Mouse (Mus musculus): Measurements from ENCODE around the gene F2rl2. TPM values are rescaled to one million over a fixed set of nuclear protein-coding genes. Genes with fewer than 3 reads are reported as not detected.

The F2rl2 gene
- polyA plus RNA-seq, 1 experiment from 2014 or later: 1.7 TPM

GRCm38 (mm10) chr13:95712054-95712453 lies 15.4 kb downstream of the F2rl2 start:
- Histone ChIP-seq H3K27ac (no peak overlapping the region), H3K4me1 (no peaks in the 10 kb centered on the region), H3K4me2 (replicated peaks) (no peak overlapping the region), H3K27me3 (replicated peaks) (no peaks in the 10 kb centered on the region), H3K36me3 (no peaks in the 10 kb centered on the region), H3K4me3 (no peak overlapping the region), H3K9me3 (no peaks in the 10 kb centered on the region), H3K9ac (no peak overlapping the region)
- ATAC-seq (ENCODE audit: low FRiP score, low read depth): no peak

GRCm38 (mm10) chr13:95712570-95713268 lies 16.1 kb downstream of the F2rl2 start:
- Histone ChIP-seq H3K4me2 (replicated peaks) (no peak overlapping the region), H3K27ac (no peak overlapping the region), H3K36me3 (no peaks in the 10 kb centered on the region), H3K4me1 (no peaks in the 10 kb centered on the region), H3K9me3 (no peaks in the 10 kb centered on the region), H3K4me3 (no peak overlapping the region), H3K27me3 (replicated peaks) (no peaks in the 10 kb centered on the region), H3K9ac (no peak overlapping the region)
- 91% methylated on average over 9 of the region's 9 CpGs for WGBS
- no peak for ATAC-seq (ENCODE audit: low FRiP score, low read depth)

DNA sequence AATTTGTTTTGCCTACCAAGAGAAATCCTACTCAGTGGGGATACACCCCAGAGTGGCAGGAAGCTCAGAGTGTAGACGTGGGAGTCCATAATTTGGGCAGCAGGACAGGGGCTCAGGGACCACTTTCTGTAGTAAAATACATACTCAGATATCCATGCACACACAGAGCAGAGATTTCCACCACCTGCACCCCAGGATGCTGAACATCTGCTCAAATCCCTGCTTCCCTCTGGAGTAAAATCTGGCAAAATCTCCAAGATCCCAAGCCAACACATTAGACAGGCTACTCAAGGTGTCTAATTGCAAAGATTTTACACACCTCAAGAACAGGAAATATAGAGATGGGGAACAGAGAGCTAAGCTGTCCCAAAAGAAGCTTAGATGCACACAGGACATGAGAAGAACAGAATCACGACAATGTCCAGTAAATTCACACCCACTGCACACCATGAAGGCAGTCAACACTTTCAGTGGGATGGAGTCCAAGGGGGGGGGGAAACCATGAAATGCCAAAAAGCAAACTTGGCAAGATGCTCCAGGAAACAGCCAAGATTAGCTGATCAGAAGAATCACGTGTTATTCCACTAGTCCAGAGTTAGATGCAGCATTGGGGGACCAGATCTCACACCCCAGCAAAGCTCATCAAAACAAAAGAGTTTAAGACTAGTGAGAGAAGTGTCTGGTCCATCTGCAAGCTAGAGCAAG lies 17.8 kb downstream of the F2rl2 start:
- no peaks in the 10 kb centered on the region for H3K27me3 ChIP-seq (replicated peaks)
- H3K9me3 ChIP-seq: no peaks in the 10 kb centered on the region
- H3K27ac ChIP-seq: no peak overlapping the region
- no peak overlapping the region for H3K4me2 ChIP-seq (replicated peaks)
- ATAC-seq (ENCODE audit: low FRiP score, low read depth): no peak
- H3K9ac ChIP-seq: no peak overlapping the region
- no peaks in the 10 kb centered on the region for H3K36me3 ChIP-seq
- whole genome bisulfite sequencing: 74% methylated on average over 3 of the region's 3 CpGs
- no peaks in the 10 kb centered on the region for H3K4me1 ChIP-seq
- H3K4me3 ChIP-seq: no peak overlapping the region

- H3K9me3 ChIP-seq: no peaks in the 10 kb centered on the region
- H3K4me2 ChIP-seq (replicated peaks): no peak overlapping the region
- WGBS: 77% methylated on average over 4 of the region's 4 CpGs
- no peaks in the 10 kb centered on the region for H3K27me3 ChIP-seq (replicated peaks)
- no peak overlapping the region for H3K4me3 ChIP-seq
- no peak for ATAC-seq (ENCODE audit: low FRiP score, low read depth)
- H3K9ac ChIP-seq: no peak overlapping the region
- no peak overlapping the region for H3K27ac ChIP-seq
- no peaks in the 10 kb centered on the region for H3K4me1 ChIP-seq
- H3K36me3 ChIP-seq: no peaks in the 10 kb centered on the region
Observed at GRCm38 (mm10) chr13:95715356-95715755, 18.7 kb downstream of the F2rl2 start.

DNA sequence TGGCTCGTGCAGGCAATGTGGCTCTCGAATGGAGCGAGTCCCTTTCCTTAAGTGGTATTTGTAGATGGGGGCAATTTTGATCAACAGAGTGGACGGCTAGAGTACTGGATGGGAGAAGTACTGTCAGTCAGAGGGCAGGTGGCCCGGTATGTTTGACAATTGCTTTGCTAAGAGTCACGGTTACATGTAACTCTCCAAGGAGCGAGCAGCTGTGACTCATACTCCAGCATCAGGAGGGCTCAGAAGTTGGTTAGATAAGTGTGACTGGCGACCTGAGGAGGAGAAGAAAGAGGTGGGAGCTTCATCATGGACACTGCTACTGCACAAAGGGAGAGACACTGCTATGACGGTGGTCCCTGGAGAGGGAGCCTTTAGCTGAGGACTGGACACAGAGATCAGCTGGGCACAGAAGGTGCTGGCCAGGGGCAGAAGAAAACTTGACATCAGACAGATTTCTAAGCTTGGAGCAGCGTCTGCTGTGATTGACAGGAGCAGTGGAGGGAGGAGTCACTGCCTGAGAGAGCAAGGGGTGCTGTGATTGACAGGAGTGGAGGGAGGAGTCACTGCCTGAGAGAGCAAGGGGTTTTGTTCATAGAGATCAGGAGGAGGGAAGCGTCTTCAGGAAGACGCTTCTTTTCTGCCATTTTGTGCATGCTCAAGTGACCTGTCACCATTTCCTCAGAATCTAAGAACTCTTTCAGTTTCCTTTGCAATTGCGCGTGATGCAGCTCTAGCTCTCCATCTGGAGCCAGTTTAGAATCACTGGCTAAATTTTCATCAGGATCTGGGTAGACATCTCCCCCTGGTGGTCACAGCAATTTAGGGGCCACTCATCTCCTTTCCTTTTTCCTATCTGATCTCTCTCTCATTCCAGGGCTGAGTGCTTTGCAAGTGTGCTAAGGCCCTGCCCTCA lies 22.9 kb downstream of the F2rl2 start:
- ATAC-seq (ENCODE audit: low FRiP score, low read depth): 0 out of 2 replicates have a peak, but pooled peaks have one; percentile 17
- no peak overlapping the region for H3K4me3 ChIP-seq
- WGBS: 61% methylated on average over 14 of the region's 14 CpGs
- no peaks in the 10 kb centered on the region for H3K9me3 ChIP-seq
- no peaks in the 10 kb centered on the region for H3K36me3 ChIP-seq
- H3K27me3 ChIP-seq (replicated peaks): no peaks in the 10 kb centered on the region
- no peak overlapping the region for H3K27ac ChIP-seq
- H3K4me2 ChIP-seq (replicated peaks): peak overlapping the region; percentile 28; the same call in 1 of the 2 replicates
- H3K4me1 ChIP-seq: no peaks in the 10 kb centered on the region
- H3K9ac ChIP-seq: no peak overlapping the region

DNA sequence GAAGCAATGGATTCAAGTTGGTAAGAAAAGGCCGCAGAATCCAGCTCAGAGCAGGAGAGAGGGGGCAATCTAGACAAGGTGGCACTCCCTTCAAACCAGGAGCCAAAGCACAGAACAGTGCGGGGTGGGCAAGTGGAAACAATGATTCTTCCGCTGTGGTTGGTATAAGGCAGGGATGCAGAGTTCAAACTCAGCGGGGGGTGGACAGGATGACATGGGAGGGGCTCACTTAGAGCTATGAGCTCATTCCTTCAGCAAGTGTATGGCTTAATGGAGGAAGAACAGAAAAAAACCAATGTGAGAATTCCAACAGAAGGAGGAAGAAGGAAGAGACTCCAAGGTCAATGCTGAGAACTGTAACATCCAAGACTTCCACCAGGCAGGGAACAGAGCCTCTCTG lies 33.8 kb downstream of the F2rl2 start:
- H3K36me3 ChIP-seq: no peaks in the 10 kb centered on the region
- ATAC-seq (ENCODE audit: low FRiP score, low read depth): no peak
- no peak overlapping the region for H3K9ac ChIP-seq
- no peak overlapping the region for H3K4me2 ChIP-seq (replicated peaks)
- no peak overlapping the region for H3K27ac ChIP-seq
- 91% methylated on average over 4 of the region's 4 CpGs for WGBS
- no peaks in the 10 kb centered on the region for H3K27me3 ChIP-seq (replicated peaks)
- H3K4me1 ChIP-seq: no peaks in the 10 kb centered on the region
- H3K4me3 ChIP-seq: no peak overlapping the region
- no peaks in the 10 kb centered on the region for H3K9me3 ChIP-seq

GRCm38 (mm10) chr13:95739651-95740050 lies 43.0 kb downstream of the F2rl2 start:
- H3K27ac ChIP-seq: no peak overlapping the region
- no peaks in the 10 kb centered on the region for H3K27me3 ChIP-seq (replicated peaks)
- H3K4me1 ChIP-seq: no peaks in the 10 kb centered on the region
- no peaks in the 10 kb centered on the region for H3K36me3 ChIP-seq
- no peaks in the 10 kb centered on the region for H3K9me3 ChIP-seq
- no peak for ATAC-seq (ENCODE audit: low FRiP score, low read depth)
- no peak overlapping the region for H3K9ac ChIP-seq
- WGBS: 80% methylated on average over 5 of the region's 5 CpGs
- H3K4me3 ChIP-seq: no peak overlapping the region
- no peak overlapping the region for H3K4me2 ChIP-seq (replicated peaks)

GRCm38 (mm10) chr13:95741813-95742689 lies 45.4 kb downstream of the F2rl2 start:
- no peak overlapping the region for H3K4me3 ChIP-seq
- WGBS: 91% methylated on average over 11 of the region's 11 CpGs
- H3K4me1 ChIP-seq: no peaks in the 10 kb centered on the region
- no peaks in the 10 kb centered on the region for H3K9me3 ChIP-seq
- no peak overlapping the region for H3K27ac ChIP-seq
- H3K27me3 ChIP-seq (replicated peaks): no peaks in the 10 kb centered on the region
- H3K36me3 ChIP-seq: no peaks in the 10 kb centered on the region
- no peak for ATAC-seq (ENCODE audit: low FRiP score, low read depth)
- H3K4me2 ChIP-seq (replicated peaks): no peak overlapping the region
- H3K9ac ChIP-seq: no peak overlapping the region

DNA sequence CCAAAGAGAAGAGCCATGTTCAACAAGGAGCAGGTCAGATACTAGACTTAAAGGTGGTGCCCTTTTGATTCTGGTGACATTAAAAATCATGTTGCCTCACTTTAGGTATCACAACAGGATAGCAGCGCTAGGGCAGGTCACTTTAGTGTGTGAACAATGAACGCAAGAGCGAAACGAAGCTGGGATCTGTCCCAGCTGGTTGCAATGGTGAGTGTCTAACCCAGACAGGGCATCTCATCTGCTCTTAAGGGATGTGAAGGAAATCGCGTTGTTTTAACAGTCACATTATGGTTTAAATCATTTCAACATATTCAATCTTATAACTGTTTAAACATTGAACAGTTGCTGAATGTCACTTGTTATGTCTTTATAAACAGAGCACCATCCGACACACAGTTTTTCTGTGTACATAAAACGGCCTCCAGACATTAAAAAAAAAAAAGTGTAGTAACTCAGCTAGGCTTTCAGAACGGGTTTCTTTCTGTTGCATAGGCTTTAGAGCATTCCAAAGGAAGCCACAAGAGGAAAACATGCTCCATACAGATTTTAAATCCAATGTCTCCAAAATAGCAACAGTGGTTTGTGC lies 46.3 kb downstream of the F2rl2 start:
- no peak overlapping the region for H3K4me3 ChIP-seq
- H3K36me3 ChIP-seq: no peaks in the 10 kb centered on the region
- no peak overlapping the region for H3K4me2 ChIP-seq (replicated peaks)
- H3K4me1 ChIP-seq: no peaks in the 10 kb centered on the region
- H3K27ac ChIP-seq: no peak overlapping the region
- 85% methylated on average over 9 of the region's 9 CpGs for WGBS
- H3K9me3 ChIP-seq: no peaks in the 10 kb centered on the region
- H3K27me3 ChIP-seq (replicated peaks): no peaks in the 10 kb centered on the region
- H3K9ac ChIP-seq: no peak overlapping the region
- no peak for ATAC-seq (ENCODE audit: low FRiP score, low read depth)

- Histone ChIP-seq H3K27me3 (replicated peaks) (no peaks in the 10 kb centered on the region), H3K36me3 (no peaks in the 10 kb centered on the region), H3K4me3 (no peak overlapping the region), H3K9ac (no peak overlapping the region), H3K27ac (no peak overlapping the region), H3K4me1 (no peaks in the 10 kb centered on the region), H3K4me2 (replicated peaks) (no peak overlapping the region), H3K9me3 (no peaks in the 10 kb centered on the region)
- ATAC-seq (ENCODE audit: low FRiP score, low read depth): no peak
- 89% methylated on average over 4 of the region's 4 CpGs for WGBS
Observed at GRCm38 (mm10) chr13:95745451-95745850, 48.8 kb downstream of the F2rl2 start.

- Histone ChIP-seq H3K27me3 (replicated peaks) (no peaks in the 10 kb centered on the region), H3K4me3 (no peak overlapping the region), H3K36me3 (no peaks in the 10 kb centered on the region), H3K9ac (no peak overlapping the region), H3K27ac (no peak overlapping the region), H3K4me1 (no peaks in the 10 kb centered on the region), H3K4me2 (replicated peaks) (no peak overlapping the region), H3K9me3 (no peaks in the 10 kb centered on the region)
- ATAC-seq (ENCODE audit: low FRiP score, low read depth): peak; percentile 79; the same call in 1 of the 2 replicates
- 11% methylated on average over 6 of the region's 6 CpGs for WGBS
Observed at GRCm38 (mm10) chr13:95746509-95746908, 49.9 kb downstream of the F2rl2 start.
